Mouse (Mus musculus) erythroblast, embryonic 14.5 days (primary cell): Measurements from ENCODE around the gene Wasf3. TPM values are rescaled to one million over a fixed set of nuclear protein-coding genes. Genes with fewer than 3 reads are reported as not detected.
"Not testable (repeated sequence)": the region's sequence is repeated elsewhere in the genome, so short reads cannot be mapped to it uniquely, and the experiment has no call there.

Source experiments
- H3K27me3 ChIP-seq: 2 replicates; pipeline ENCODE4 v1.6.1; 2012; ENCODE audit warnings: inconsistent platforms; ENCODE audit not compliant: control insufficient read depth
- H3K36me3 ChIP-seq: 2 replicates; pipeline ENCODE4 v1.6.1; 2012; ENCODE audit warnings: mild to moderate bottlenecking, inconsistent platforms; ENCODE audit not compliant: control insufficient read depth
- H3K4me1 ChIP-seq: 2 replicates; pipeline ENCODE4 v1.6.1; 2012; ENCODE audit warnings: inconsistent platforms; ENCODE audit not compliant: control insufficient read depth
- H3K4me3 ChIP-seq: replicated peaks from 2 replicates; pipeline ENCODE3; 2012; ENCODE audit warnings: moderate library complexity, mild to moderate bottlenecking, inconsistent platforms
- H3K9me3 ChIP-seq: 2 replicates; pipeline ENCODE4 v1.6.1; 2012; ENCODE audit warnings: low read length, inconsistent platforms, mixed read lengths; ENCODE audit not compliant: control insufficient read depth
- GATA1 ChIP-seq: IDR thresholded peaks from 2 replicates; pipeline ENCODE4 v1.6.1; 2012; ENCODE audit warnings: low read length, inconsistent platforms, mixed read lengths
- TAL1 ChIP-seq: IDR thresholded peaks from 3 replicates; pipeline ENCODE4 v1.6.1; 2012; ENCODE audit warnings: low read length, inconsistent platforms, mixed read lengths
- polyA plus RNA-seq: library from polyadenylated mRNA; stranded (reverse); fragments of >175 nt; gene quantifications from 2 replicates; pipeline ENCODE4 v1.2.3, GENCODE M21; 2012

The Wasf3 gene
- polyA plus RNA-seq, 1 experiment, result not detected

DNA sequence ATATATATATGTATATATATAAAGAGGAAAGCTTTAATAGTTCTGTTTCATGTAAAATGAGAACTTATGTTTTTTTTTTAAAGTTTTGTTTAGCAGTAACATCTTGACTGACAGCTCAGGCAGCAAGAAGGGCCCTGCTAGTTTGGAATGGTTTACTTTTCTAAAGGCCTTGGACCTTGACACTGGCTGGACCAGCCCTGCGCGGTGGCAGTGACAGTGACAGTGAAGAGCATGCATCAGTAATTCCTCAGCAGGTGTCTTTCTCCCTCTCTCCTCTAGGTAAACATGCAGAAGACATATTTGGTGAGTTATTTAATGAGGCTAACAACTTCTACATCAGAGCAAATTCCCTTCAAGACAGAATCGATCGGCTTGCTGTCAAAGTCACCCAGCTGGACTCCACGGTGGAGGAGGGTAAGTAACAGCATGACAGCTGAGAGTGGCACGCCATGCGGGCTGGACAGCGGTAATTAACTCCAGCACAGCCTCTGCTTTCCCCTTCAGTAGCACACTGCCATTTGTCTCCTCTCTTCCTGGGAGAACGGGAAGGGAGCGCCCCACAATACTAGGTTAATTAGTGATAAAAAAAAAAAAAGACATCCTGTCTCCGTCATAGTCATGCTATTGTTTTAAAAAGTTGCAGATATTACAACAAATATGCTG lies 66.9 kb downstream of the Wasf3 start:
- no peaks in the 10 kb centered on the region for H3K27me3 ChIP-seq
- TF ChIP-seq GATA1, result no peak
- TF ChIP-seq TAL1, result no peak
- H3K9me3 ChIP-seq, result no peaks in the 10 kb centered on the region; the same call in 1 of the 2 replicates
- no peak overlapping the region for H3K4me3 ChIP-seq
- no peaks in the 10 kb centered on the region for H3K4me1 ChIP-seq
- no peaks in the 10 kb centered on the region for H3K36me3 ChIP-seq

DNA sequence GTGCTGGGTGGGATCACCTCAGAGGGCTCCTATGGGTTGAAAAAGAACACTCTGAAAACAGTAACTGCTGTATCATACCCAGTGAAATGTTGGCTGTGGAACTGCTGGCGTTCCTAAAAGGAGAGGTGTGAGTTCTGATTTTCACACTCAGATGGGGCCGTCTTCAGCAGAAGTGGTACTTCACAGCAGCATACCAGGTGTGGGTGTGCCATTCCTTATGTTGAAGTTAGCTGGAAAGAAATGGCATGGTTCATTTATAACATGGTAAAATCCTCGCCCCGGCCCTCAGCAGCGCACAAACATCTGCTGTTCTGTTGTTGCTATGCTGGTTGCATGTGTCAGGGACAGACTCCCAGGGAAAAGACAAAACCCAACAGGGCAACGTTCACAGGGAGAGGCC lies 68.8 kb downstream of the Wasf3 start:
- H3K4me3 ChIP-seq, result no peak overlapping the region
- no peaks in the 10 kb centered on the region for H3K36me3 ChIP-seq
- no peaks in the 10 kb centered on the region for H3K4me1 ChIP-seq
- TF ChIP-seq GATA1 (no peak), TAL1 (no peak)
- no peaks in the 10 kb centered on the region for H3K27me3 ChIP-seq
- H3K9me3 ChIP-seq, result no peaks in the 10 kb centered on the region

DNA sequence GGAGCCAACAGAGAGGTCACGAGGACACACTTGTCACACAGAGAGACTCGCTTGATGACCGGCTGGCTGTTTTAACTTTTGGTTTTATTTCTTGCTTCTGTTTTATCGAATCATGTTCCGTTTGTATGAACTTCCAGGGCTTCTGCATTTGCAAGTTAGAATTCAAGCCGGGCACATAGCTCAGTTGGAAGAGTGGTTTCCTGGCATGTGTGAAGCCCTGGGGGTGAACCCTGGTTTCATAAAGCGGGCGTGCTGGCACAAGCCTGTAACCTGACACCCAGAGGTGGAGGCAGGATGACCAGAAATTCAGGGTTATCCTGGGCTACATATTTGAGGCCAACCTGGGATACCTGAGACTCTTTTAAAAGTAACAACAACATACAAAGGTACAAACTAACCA lies 76.8 kb downstream of the Wasf3 start:
- Histone ChIP-seq H3K4me3 (no peak overlapping the region), H3K27me3 (no peaks in the 10 kb centered on the region), H3K36me3 (no peaks in the 10 kb centered on the region), H3K4me1 (no peaks in the 10 kb centered on the region), H3K9me3 (no peaks in the 10 kb centered on the region)
- TF ChIP-seq GATA1, result no peak
- TF ChIP-seq TAL1, result no peak

GRCm38 (mm10) chr5:146466663-146467062 lies 81.9 kb downstream of the Wasf3 start:
- H3K4me1 ChIP-seq, result no peaks in the 10 kb centered on the region
- TF ChIP-seq TAL1 (no peak), GATA1 (no peak)
- H3K27me3 ChIP-seq, result no peaks in the 10 kb centered on the region
- H3K9me3 ChIP-seq, result no peaks in the 10 kb centered on the region
- no peaks in the 10 kb centered on the region for H3K36me3 ChIP-seq
- no peak overlapping the region for H3K4me3 ChIP-seq

GRCm38 (mm10) chr5:146468311-146468710 lies 83.5 kb downstream of the Wasf3 start:
- Histone ChIP-seq H3K4me3 (no peak overlapping the region), H3K4me1 (no peaks in the 10 kb centered on the region), H3K9me3 (no peaks in the 10 kb centered on the region), H3K27me3 (no peaks in the 10 kb centered on the region), H3K36me3 (no peaks in the 10 kb centered on the region)
- TF ChIP-seq TAL1, result no peak
- TF ChIP-seq GATA1, result no peak

DNA sequence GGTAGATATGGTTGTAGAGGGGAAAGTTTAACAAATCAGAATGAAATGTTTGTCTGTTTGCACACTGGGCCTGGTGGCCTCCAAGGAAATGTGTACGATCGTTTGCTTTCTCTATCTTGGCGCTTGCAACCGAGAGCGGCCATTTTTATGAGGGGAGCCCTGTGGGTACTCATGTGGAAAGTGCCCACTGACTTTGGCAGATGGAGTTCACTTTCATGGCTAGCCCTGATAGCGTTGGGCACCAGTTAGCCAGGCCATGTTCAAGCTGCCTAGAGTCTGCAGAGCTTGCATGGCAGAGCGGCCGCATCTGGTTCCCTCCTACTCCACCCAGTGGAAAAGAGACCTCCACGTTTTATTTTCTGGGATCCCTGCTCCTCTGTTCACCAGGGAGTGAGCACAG lies 86.0 kb downstream of the Wasf3 start:
- no peak for TF ChIP-seq GATA1
- no peak for TF ChIP-seq TAL1
- no peaks in the 10 kb centered on the region for H3K9me3 ChIP-seq
- H3K27me3 ChIP-seq, result no peaks in the 10 kb centered on the region
- no peaks in the 10 kb centered on the region for H3K4me1 ChIP-seq
- no peak overlapping the region for H3K4me3 ChIP-seq
- H3K36me3 ChIP-seq, result no peaks in the 10 kb centered on the region

- Histone ChIP-seq H3K4me3 (no peak overlapping the region), H3K9me3 (no peaks in the 10 kb centered on the region), H3K36me3 (no peaks in the 10 kb centered on the region), H3K27me3 (no peaks in the 10 kb centered on the region), H3K4me1 (no peaks in the 10 kb centered on the region)
- TF ChIP-seq GATA1 (no peak), TAL1 (no peak)
Measured at GRCm38 (mm10) chr5:146471311-146471710, 86.5 kb downstream of the Wasf3 start.

DNA sequence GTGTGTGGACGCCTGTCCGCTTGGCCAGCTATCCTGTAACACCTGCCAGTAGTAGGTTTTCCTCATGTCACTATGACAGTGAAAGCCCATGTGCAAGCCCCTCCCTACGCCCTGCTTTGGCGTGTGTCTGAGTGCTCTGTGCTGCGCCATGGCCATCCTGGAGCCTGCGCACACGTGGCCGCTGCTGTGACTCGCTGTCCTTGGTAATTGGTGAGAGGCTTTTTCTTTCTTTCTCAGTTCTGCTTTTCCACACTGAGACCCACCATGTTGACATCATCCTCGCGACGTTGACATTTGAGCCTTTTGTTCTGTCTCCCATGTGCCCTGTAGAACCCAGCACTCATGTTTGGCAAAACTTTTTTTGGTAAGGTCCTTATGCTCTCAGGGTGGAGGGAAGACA lies 87.0 kb downstream of the Wasf3 start:
- Histone ChIP-seq H3K9me3 (no peaks in the 10 kb centered on the region), H3K4me3 (no peak overlapping the region), H3K27me3 (no peaks in the 10 kb centered on the region), H3K4me1 (no peaks in the 10 kb centered on the region), H3K36me3 (no peaks in the 10 kb centered on the region)
- TF ChIP-seq GATA1 (no peak), TAL1 (no peak)

DNA sequence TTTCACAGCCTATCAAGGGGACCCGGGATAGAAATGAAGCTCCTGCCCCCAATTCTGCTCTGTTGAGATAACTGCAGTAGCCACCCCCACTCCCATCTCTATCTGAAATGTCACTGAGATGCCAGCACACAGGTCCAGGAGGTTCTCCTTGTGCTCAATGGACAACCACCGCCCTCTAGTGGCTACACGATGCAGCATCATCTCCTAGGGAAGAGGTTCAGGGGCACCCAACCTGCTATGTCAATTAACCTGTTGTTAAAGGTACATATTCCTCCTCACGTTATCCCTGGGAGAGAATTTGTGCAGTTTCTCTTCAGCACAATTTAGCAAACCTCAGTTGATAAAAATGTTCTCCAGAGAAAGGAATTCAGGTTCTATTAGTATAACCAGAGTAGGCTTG lies 94.8 kb downstream of the Wasf3 start:
- H3K36me3 ChIP-seq, H3K9me3 ChIP-seq, H3K4me1 ChIP-seq, H3K27me3 ChIP-seq, H3K4me3 ChIP-seq: not testable (repeated sequence)

- H3K4me3 ChIP-seq, H3K27me3 ChIP-seq, H3K36me3 ChIP-seq, H3K9me3 ChIP-seq, H3K4me1 ChIP-seq: not testable (repeated sequence)
Measured at GRCm38 (mm10) chr5:146481665-146482064, 96.9 kb downstream of the Wasf3 start, which contains the start of gene Gm6408. TSS of gene Gm6408 (plus strand) at chr5:146481965.

DNA sequence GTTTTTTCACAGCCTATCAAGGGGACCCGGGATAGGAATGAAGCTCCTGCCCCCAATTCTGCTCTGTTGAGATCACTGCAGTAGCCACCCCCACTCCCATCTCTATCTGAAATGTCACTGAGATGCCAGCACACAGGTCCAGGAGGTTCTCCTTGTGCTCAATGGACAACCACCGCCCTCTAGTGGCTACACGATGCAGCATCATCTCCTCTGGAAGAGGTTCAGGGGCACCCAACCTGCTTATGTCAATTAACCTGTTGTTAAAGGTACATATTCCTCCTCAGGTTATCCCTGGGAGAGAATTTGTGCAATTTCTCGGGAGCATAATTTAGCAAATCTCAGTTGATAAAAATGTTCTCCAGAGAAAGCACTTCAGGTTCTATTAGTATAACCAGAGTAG lies 104.2 kb downstream of the Wasf3 start:
- H3K4me1 ChIP-seq, H3K9me3 ChIP-seq, H3K27me3 ChIP-seq, H3K4me3 ChIP-seq, H3K36me3 ChIP-seq: not testable (repeated sequence)

DNA sequence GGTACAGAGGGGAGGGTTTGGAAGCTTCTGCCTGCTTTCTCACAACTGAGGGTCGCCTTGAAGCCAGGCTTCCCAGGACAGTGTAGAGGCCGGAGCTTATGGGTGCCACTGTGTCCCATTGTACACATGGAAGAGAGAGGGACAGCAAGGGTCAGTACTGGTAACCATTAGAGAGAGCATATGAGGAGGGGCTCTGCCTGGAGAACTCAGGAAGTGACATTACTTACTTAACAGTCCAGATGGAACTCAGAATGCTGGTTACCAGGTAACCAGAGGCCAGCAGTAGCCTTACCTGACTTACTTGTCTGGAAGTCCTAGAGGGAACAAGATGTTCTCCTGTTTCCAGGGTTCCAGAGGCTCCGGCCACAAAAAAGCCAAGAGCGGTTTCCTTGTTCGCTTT lies 106.3 kb downstream of the Wasf3 start, which contains the start of gene Gm6370:
Gene Gm6370, plus strand, starts transcription at position 301 of the 400 bp plus-strand sequence.
- not testable (repeated sequence) for H3K36me3 ChIP-seq, H3K4me3 ChIP-seq, H3K27me3 ChIP-seq, H3K9me3 ChIP-seq, H3K4me1 ChIP-seq

DNA sequence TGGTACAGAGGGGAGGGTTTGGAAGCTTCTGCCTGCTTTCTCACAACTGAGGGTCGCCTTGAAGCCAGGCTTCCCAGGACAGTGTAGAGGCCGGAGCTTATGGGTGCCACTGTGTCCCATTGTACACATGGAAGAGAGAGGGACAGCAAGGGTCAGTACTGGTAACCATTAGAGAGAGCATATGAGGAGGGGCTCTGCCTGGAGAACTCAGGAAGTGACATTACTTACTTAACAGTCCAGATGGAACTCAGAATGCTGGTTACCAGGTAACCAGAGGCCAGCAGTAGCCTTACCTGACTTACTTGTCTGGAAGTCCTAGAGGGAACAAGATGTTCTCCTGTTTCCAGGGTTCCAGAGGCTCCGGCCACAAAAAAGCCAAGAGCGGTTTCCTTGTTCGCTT lies 117.3 kb downstream of the Wasf3 start, which contains the start of gene 4930449I24Rik:
Gene 4930449I24Rik, plus strand, starts transcription at position 301 of the 400 bp plus-strand sequence.
- not testable (repeated sequence) for H3K9me3 ChIP-seq, H3K4me1 ChIP-seq, H3K27me3 ChIP-seq, H3K4me3 ChIP-seq, H3K36me3 ChIP-seq

- H3K4me3 ChIP-seq, H3K9me3 ChIP-seq, H3K27me3 ChIP-seq, H3K36me3 ChIP-seq, H3K4me1 ChIP-seq: not testable (repeated sequence)
Measured at GRCm38 (mm10) chr5:146513823-146514222, 129.0 kb downstream of the Wasf3 start, which contains the start of gene Gm3402. TSS of gene Gm3402 (plus strand) at chr5:146514123.
